Mouse (Mus musculus): ENCODE measurements around the gene Anxa3. TPM values are rescaled to one million over a fixed set of nuclear protein-coding genes. Genes with fewer than 3 reads are reported as not detected.

Anxa3 gene
- polyA plus RNA-seq (2015; fragmentation: Nextera tagmentation; extraction: Ambion mirVana) = 55.8 and 66.4 TPM in 2 replicates

DNA sequence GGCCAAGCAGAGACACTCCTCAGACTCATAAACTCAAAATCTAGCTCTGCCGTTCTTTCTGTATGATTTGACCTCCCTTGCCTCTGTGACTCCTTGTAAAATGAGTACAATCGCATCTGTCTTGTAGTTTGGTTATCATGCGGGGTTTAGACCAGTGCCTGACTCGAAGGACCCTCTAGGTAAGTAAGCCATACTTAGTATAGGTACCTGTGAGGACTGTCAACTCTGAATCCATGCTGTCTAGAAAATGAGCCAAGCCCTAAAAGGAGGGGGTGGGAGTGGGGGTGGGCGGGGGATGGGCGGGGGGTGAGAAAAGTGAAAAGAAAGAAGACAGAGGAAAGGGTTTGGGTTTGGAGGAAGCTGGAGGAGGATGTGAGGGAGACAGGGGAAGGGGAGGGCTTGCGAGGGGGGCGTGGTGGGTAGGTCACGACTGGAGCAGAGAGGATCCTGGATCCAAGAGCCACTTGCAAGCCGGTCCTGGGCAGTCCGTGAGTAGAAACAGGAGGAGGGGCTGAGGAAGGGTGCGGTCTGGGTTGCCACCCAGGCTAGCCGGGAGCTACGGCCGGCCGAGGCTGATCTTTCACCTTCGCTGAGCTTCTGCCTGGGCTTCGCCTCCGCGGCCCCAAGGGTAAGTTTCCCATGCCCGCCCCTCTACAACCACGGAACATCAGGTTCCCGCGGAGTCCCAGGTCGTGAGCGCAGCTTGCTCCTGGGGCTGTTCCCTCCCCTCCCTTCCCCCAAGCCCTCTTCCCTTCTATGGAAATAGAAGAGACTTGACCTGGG, at the start of gene Anxa3:
Anxa3 (plus strand) TSS at position 404 of the 783 bp plus-strand sequence.
- Histone ChIP-seq H3K4me1 (no peaks in the 10 kb centered on the region), H3K4me3 (replicated peaks) (peak within 1 kb of the TSS; percentile 54), H3K9ac (no peak within 1 kb of the TSS), H3K27ac (peak within 1 kb of the TSS; percentile 55), H3K4me2 (peak within 1 kb of the TSS; percentile 81), H3K27me3 (replicated peaks) (no peaks in the 10 kb centered on the region), H3K36me3 (no peaks in the 10 kb centered on the region), H3K9me3 (no peaks in the 10 kb centered on the region)
- WGBS = 10% methylated on average over 26 of the region's 26 CpGs
- ATAC-seq (ENCODE audit: insufficient read depth, low FRiP score, low read depth) = peak; percentile 76

DNA sequence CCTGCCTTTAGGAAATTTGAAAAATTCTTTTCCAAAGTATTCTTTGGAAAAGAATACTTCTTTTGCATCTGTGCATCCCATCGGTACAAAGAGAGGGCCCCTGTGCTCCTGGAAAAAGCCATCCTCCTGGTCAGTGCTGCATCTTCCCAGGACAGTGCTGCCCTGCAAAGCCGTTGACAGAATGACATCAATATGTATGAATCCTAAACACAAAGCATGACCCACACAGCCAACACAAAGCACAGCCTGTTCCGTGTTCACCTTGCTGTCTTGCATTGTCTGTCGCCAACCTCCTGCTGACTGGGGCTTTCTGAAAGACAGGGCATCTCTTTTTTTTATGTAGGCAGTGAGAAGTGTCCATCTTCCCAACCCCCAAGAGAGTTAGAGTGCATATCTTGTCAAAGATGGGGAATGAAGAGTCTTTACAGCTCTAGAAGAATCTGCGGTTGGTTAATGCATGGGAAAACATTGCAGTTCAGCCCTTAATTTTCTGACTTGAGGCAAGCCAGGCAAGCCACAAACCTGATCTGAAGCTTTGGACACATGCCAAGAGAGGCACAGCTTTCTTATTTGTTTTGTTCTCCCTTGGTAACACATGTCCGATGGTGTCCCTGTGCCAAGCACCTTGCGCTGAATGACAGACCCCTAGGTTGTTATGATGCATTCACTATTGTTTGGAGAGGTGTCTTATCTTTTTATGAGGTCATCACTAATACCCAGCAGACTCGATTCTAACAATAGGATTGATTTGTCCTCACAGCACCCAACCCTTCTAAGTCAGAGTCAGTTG, 45.7 kb upstream of the Anxa3 start:
- ATAC-seq (ENCODE audit: insufficient read depth, low FRiP score, low read depth) = no peak
- Histone ChIP-seq H3K9ac (no peak overlapping the region), H3K27me3 (replicated peaks) (no peaks in the 10 kb centered on the region), H3K4me3 (replicated peaks) (no peak overlapping the region), H3K4me2 (no peak overlapping the region), H3K27ac (no peak overlapping the region), H3K4me1 (no peaks in the 10 kb centered on the region; the same call in 1 of the 2 replicates), H3K9me3 (no peaks in the 10 kb centered on the region), H3K36me3 (no peaks in the 10 kb centered on the region; the same call in 1 of the 2 replicates)
- 78% methylated on average over 8 of the region's 8 CpGs for WGBS

DNA sequence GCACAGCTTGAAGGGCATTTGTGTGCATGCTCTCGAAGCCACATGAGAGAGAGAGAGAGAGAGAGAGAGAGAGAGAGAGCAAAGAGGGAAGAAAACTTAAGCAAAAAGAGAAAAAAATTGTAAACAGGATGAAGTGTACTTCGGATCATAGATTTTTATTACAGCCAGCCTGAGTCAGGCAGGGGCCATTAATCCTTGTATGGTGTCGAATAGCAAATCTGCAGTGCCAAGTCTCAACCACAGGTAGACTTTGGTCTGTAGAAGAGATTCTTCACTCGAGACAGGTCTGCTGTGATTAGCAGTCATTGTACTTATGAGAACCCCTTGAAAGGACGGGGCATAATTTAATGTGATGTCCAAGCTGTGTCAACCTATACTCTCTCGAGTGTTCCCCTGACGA, 35.5 kb upstream of the Anxa3 start:
- H3K9me3 ChIP-seq = no peaks in the 10 kb centered on the region
- no peaks in the 10 kb centered on the region for H3K4me1 ChIP-seq
- no peak overlapping the region for H3K4me2 ChIP-seq
- H3K36me3 ChIP-seq = peaks cover 7% of the 10 kb centered on the region; the same call in 1 of the 2 replicates
- WGBS = 74% methylated on average over 7 of the region's 7 CpGs
- no peak overlapping the region for H3K4me3 ChIP-seq (replicated peaks)
- ATAC-seq (ENCODE audit: insufficient read depth, low FRiP score, low read depth) = no peak
- H3K27ac ChIP-seq = no peak overlapping the region
- H3K9ac ChIP-seq = no peak overlapping the region
- no peaks in the 10 kb centered on the region for H3K27me3 ChIP-seq (replicated peaks)

DNA sequence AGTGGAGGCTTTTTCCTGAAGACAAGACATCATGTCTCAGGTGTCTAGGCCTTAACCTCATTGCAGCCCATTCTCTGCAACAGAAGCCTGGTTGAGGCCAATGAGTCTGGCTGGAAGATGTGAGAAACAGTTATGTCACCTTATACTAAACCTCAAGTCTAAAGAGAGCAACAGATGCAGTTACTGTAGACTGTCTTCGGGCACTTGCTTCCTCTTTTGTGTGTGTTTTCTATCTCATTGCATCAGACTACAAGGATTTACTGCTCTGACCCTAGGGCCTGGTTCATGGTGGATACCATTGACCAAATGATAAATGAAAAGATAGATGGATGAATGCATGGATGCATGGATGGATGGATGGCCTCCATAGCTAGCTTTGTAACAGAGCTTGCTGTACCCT, 31.1 kb upstream of the Anxa3 start:
- H3K4me1 ChIP-seq = no peaks in the 10 kb centered on the region
- WGBS = 67% methylated on average over 1 of the region's 1 CpGs
- no peaks in the 10 kb centered on the region for H3K27me3 ChIP-seq (replicated peaks)
- no peak for ATAC-seq (ENCODE audit: insufficient read depth, low FRiP score, low read depth)
- H3K4me2 ChIP-seq = no peak overlapping the region
- H3K4me3 ChIP-seq (replicated peaks) = no peak overlapping the region
- peaks cover 7% of the 10 kb centered on the region; the same call in 1 of the 2 replicates for H3K36me3 ChIP-seq
- no peak overlapping the region for H3K27ac ChIP-seq
- no peaks in the 10 kb centered on the region for H3K9me3 ChIP-seq
- H3K9ac ChIP-seq = no peak overlapping the region

DNA sequence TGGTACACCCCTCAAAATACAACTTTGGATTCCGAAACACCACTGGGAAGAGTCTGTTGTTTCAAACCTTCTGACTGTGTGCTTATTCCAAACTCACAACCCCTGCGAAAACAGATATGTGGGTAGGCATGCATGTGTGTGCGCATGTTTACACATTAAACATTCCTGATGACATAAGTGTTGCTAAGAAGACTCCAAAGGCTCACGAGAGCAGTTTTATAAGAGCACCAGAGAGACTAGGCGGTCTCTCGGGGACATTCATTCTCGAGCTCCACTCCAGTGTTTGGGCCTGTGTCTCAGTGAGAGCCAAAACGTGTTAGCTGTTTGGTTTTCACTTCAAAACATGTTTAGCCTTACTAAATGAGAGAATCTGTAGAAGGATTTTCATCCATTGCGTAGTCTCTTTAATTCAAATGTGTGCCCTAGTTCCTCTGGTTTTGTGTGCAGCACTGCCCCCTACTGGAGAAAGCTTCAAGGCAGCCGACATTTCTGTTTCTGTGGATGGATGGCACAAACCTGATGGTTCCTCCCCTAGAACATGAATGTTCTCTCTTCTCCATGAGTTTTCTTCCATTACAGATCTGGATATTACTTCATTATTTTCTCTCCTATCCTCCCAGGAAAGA, 24.2 kb upstream of the Anxa3 start:
- no peaks in the 10 kb centered on the region for H3K9me3 ChIP-seq
- no peak for ATAC-seq (ENCODE audit: insufficient read depth, low FRiP score, low read depth)
- H3K4me1 ChIP-seq = no peaks in the 10 kb centered on the region
- no peak overlapping the region for H3K4me2 ChIP-seq
- H3K36me3 ChIP-seq = no peaks in the 10 kb centered on the region
- WGBS = 58% methylated on average over 10 of the region's 10 CpGs
- H3K4me3 ChIP-seq (replicated peaks) = no peak overlapping the region
- H3K9ac ChIP-seq = no peak overlapping the region
- H3K27ac ChIP-seq = no peak overlapping the region
- no peaks in the 10 kb centered on the region for H3K27me3 ChIP-seq (replicated peaks)

DNA sequence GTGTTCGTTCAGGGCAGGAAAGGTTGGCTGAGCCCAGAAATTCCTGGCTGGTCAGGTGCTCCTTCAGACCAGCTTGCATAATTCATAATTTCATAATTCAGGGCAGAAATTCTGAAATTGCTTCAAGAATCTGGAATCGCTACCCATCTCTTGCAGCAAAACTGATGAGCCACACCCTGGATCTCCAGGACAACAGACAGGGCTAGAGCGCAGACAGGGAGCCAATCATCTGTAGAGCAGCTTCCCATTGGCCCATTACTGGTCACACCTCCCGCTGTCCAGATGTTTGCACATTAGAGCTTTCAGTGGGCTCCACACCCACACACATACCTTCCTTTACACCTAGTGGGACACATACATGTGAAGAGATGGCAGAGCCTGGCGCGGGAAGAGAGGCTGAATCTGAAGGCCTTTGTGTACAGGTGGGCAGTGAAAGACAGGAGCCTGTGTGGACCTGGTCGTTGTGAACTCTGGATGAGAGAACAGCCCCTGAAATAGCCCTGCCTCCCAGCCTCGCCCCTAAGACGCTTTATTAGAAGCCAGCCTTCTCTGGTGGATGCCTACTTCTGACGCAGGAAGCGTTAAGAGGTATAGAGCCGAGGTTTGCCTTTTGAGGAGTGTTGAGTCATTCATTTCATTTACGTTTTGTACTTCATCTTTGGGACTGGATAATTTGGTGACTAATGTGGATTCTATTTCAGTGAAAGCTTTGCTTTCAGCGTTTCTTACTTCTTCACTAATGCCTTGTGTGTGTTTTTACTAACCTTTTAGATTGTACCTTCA, 9.4 kb upstream of the Anxa3 start:
- no peak overlapping the region for H3K27ac ChIP-seq
- 79% methylated on average over 14 of the region's 14 CpGs for WGBS
- no peaks in the 10 kb centered on the region for H3K36me3 ChIP-seq
- no peak for ATAC-seq (ENCODE audit: insufficient read depth, low FRiP score, low read depth)
- H3K4me2 ChIP-seq = no peak overlapping the region
- H3K9me3 ChIP-seq = no peaks in the 10 kb centered on the region
- no peaks in the 10 kb centered on the region for H3K27me3 ChIP-seq (replicated peaks)
- H3K4me3 ChIP-seq (replicated peaks) = no peak overlapping the region
- H3K4me1 ChIP-seq = no peaks in the 10 kb centered on the region
- no peak overlapping the region for H3K9ac ChIP-seq

DNA sequence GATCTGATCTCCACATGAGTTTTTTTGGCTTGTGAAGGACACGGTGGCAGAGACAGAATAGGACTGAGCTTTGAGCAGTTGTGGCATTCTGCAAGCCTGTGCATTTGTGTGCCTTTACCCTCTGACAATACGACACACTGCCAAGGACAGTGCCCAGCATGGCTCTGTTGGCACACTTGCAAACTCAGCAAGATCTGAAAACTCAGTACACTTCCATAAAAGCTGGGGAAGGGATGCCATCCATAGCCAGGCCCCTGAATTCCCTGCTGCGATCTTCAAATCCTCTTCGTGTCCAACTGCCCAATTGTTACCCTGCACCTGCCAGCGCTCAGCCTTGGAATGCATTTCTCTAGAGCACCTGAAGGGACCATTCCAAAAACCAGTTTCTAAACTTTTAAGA, 8.0 kb upstream of the Anxa3 start:
- ATAC-seq (ENCODE audit: insufficient read depth, low FRiP score, low read depth) = no peak
- Histone ChIP-seq H3K36me3 (no peaks in the 10 kb centered on the region), H3K27ac (no peak overlapping the region), H3K9me3 (no peaks in the 10 kb centered on the region), H3K27me3 (replicated peaks) (no peaks in the 10 kb centered on the region), H3K9ac (no peak overlapping the region), H3K4me3 (replicated peaks) (no peak overlapping the region), H3K4me1 (no peaks in the 10 kb centered on the region), H3K4me2 (no peak overlapping the region)
- 91% methylated on average over 5 of the region's 5 CpGs for WGBS

DNA sequence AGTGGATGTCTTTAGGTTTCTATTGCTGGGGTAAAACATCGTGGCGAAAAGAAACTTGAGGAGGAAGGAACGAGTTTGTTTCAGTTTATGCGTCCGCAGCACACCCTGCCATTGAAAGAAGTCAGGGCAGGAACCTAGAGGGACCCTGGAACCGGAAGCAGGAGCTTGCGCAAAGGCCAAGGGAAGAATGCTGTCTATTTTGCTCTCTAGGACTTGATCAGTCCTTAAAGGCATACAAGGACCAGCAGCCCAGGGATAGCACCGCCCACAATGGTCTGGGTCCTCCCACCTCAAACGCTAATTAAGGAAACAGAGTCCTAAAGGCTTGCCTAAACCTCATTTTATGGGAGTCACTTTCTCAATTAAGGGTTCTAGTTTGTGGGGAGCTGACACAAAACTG, 717 bp upstream of the Anxa3 start:
- H3K36me3 ChIP-seq = no peaks in the 10 kb centered on the region
- no peak overlapping the region for H3K4me3 ChIP-seq (replicated peaks)
- 60% methylated on average over 9 of the region's 9 CpGs for WGBS
- no peak for ATAC-seq (ENCODE audit: insufficient read depth, low FRiP score, low read depth)
- no peaks in the 10 kb centered on the region for H3K9me3 ChIP-seq
- no peak overlapping the region for H3K9ac ChIP-seq
- H3K27me3 ChIP-seq (replicated peaks) = no peaks in the 10 kb centered on the region
- H3K27ac ChIP-seq = no peak overlapping the region
- H3K4me1 ChIP-seq = no peaks in the 10 kb centered on the region
- peak overlapping the region; percentile 81; the same call in 1 of the 2 replicates for H3K4me2 ChIP-seq

DNA sequence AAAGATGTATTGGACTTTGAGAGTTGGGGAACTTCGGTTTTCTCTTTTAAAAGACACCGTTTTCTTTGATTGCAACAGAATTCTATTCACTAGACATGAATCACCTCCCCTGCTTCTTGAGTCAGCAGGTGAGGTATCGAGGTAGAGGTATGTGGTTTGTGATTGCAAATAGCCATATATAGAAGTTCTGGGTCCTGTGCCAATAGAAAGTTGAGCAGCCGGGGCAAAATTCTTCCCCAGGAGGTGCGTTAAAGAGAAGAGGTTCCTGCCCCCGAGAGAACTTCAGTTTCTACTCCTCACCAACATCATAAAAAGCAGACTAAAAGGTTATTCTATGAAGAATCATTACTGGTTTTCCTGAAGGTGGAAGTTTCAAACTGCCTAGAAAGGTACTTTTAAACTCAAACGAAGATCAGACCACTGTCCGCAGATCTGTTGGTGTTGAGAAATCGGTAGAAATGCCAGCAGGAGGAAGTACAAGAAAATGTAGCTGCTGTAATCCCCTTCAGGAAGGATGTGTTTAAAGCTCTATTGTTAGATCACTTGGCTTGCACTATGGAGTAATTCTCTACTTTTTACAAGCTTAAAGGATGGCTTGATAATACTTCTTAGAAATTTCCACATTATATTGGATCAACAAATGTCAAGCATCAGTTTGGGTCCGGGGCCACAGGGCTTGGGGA, 955 bp downstream of the Anxa3 start:
- no peaks in the 10 kb centered on the region for H3K4me1 ChIP-seq
- no peak for ATAC-seq (ENCODE audit: insufficient read depth, low FRiP score, low read depth)
- H3K27ac ChIP-seq = peak overlapping the region; percentile 55
- H3K9ac ChIP-seq = no peak overlapping the region
- no peaks in the 10 kb centered on the region for H3K36me3 ChIP-seq
- no peaks in the 10 kb centered on the region for H3K9me3 ChIP-seq
- H3K4me2 ChIP-seq = peak overlapping the region; percentile 81
- peak overlapping the region; percentile 54 for H3K4me3 ChIP-seq (replicated peaks)
- no peaks in the 10 kb centered on the region for H3K27me3 ChIP-seq (replicated peaks)
- 30% methylated on average over 10 of the region's 10 CpGs for WGBS

DNA sequence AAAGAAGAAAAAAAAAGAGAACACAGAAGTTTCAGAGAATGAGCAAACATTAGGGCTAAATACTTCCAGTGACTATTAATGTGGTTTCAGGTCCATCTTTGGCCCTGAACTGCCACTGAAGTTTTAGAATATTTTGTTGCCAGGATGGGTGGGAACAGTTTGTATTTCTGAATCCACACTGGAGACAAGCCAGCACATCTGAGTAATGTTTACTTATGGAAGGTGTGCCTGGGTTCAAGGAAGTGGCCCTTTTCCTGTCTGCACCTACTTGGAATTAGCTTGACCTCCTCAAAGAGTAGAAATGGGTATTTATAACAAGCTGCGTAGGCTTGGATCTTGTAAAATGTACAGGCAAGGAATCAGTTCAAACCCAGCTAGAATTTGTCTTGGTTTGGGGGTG, 2.6 kb downstream of the Anxa3 start:
- H3K27me3 ChIP-seq (replicated peaks) = no peaks in the 10 kb centered on the region
- no peak overlapping the region for H3K4me2 ChIP-seq
- H3K9ac ChIP-seq = no peak overlapping the region
- H3K4me1 ChIP-seq = no peaks in the 10 kb centered on the region
- no peaks in the 10 kb centered on the region for H3K9me3 ChIP-seq
- 83% methylated on average over 1 of the region's 1 CpGs for WGBS
- no peak overlapping the region for H3K4me3 ChIP-seq (replicated peaks)
- H3K27ac ChIP-seq = no peak overlapping the region
- H3K36me3 ChIP-seq = no peaks in the 10 kb centered on the region
- no peak for ATAC-seq (ENCODE audit: insufficient read depth, low FRiP score, low read depth)

DNA sequence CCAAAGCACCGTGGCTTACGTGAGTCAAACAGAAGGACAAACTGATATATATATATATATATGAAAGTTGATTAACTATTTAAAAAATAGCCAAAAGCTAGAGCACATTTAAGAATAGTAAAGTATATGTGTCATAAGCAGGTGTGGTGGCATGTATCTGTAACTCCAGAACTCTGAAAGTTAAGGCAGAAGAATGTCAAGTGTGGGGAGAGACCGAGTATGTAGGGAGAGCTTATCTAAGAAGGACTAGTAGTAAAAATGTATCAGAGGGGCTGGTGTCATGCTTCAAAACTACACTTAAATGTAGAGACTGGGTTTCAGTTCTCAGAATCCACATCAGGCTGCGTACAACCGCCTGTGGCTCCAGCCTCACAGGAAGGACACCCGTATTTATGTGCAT, 4.3 kb downstream of the Anxa3 start:
- Histone ChIP-seq H3K9me3 (no peaks in the 10 kb centered on the region), H3K4me2 (no peak overlapping the region), H3K27me3 (replicated peaks) (no peaks in the 10 kb centered on the region), H3K27ac (no peak overlapping the region), H3K9ac (no peak overlapping the region), H3K4me1 (peaks cover 10% of the 10 kb centered on the region), H3K36me3 (no peaks in the 10 kb centered on the region), H3K4me3 (replicated peaks) (no peak overlapping the region)
- 83% methylated on average over 6 of the region's 6 CpGs for WGBS
- no peak for ATAC-seq (ENCODE audit: insufficient read depth, low FRiP score, low read depth)

Data from stomach, embryonic 15.5 days (tissue).